Mouse (Mus musculus) macrophage (primary cell): ENCODE measurements around the gene Plac1. TPM values are rescaled to one million over a fixed set of nuclear protein-coding genes. Genes with fewer than 3 reads are reported as not detected.
A peak's percentile ranks its signal among the peaks of the same experiment; 100 is the strongest.
"Not testable (repeated sequence)": the region's sequence is repeated elsewhere in the genome, so short reads cannot be mapped to it uniquely, and the experiment has no call there.

Experiments
- H3K27ac ChIP-seq: fragments of 350-480 bp; formaldehyde crosslinking; 2 replicates; pipeline ENCODE4 v1.9.0; 2021
- H3K36me3 ChIP-seq: fragments of 350-480 bp; formaldehyde crosslinking; 2 replicates; pipeline ENCODE4 v1.9.0; 2021; ENCODE audit errors: inconsistent target
- H3K4me3 ChIP-seq: fragments of 350-480 bp; formaldehyde crosslinking; 2 replicates; pipeline ENCODE4 v1.9.0; 2021; ENCODE audit errors: inconsistent target
- H3K79me2 ChIP-seq: fragments of 350-480 bp; formaldehyde crosslinking; 2 replicates; pipeline ENCODE4 v1.9.0; 2021; ENCODE audit errors: inconsistent target
- WGBS: methylation state at CpG from one replicate; pipeline ENCODE4 v1.1.7; 2026; ENCODE audit warnings: inconsistent platforms; ENCODE audit not compliant: missing documents; 5-methylcytosine and 5-hydroxymethylcytosine counted together
- polyA plus RNA-seq: library from polyadenylated mRNA; stranded (reverse); fragments of 250-400 nt; gene quantifications from 3 replicates; pipeline ENCODE4 v1.2.4, GENCODE M21; 2018; ENCODE audit warnings: inconsistent platforms
- total RNA-seq, 78 experiments: library from RNA; depleted of rRNA; stranded (reverse); fragments of 250-400 nt; gene quantifications; 1 replicate in 9 of 78; 2 replicates in 24 of 78; 3 replicates in 43 of 78; 4 replicates in 2 of 78; pipeline ENCODE4 v1.2.4; 2018; ENCODE audit warnings: inconsistent platforms in 56 of 78

Gene Plac1
- total RNA-seq (2018; cell fraction: chromatin; rRNA removed) = not detected
- total RNA-seq (2018; cell fraction: cytosol; rRNA removed) = not detected
- total RNA-seq (2018; cell fraction: nucleus; rRNA removed) = not detected
- not detected in 3 replicates for polyA plus RNA-seq

DNA sequence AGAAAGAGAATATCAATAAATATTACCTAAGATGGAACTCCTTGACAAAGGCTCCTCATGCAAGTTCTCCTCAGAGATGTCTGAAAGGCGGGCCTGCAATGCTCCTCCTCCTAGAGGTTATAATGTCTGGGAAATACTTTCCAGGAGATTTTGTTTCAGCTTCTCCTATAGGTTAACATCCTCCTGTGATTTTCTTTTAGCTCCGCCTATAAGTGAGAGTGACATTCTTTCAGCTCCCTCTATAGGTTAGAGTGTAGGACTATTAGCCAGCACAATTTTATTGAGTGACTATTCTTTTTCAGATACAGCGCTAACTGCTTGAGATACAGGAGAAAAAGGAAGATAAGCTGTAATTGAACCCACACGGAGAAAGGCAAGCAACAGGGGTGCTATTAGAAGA is at the start of gene Plac1:
TSS of gene Plac1 (minus strand) at position 101 of the 400 bp plus-strand sequence.
- no peaks in the 10 kb centered on the region for H3K79me2 ChIP-seq
- WGBS = 78% methylated on average over 4 of the region's 4 CpGs
- no peaks in the 10 kb centered on the region for H3K36me3 ChIP-seq
- H3K4me3 ChIP-seq = no peak within 1 kb of the TSS
- no peak within 1 kb of the TSS for H3K27ac ChIP-seq

DNA sequence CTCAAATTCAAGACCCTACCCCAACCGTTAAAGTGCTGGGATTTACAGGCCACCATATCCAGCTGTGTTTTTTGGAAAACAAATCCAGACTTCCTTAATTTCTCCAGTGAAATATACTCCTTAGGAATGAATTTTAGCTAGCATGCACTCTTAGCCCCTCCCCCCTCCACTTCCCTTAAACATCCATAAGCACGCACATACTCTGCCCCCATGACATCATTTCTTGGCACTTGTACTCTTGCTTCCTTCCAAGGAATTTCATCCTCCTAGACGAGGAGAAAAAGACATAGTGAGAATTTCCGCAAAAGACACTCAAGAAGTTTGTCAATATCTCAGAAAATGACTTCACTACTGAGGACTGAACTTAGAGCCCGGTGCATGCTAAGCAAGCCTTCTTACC is 48.0 kb upstream of the Plac1 start:
- H3K27ac ChIP-seq = no peak overlapping the region
- WGBS = 94% methylated on average over 5 of the region's 5 CpGs
- no peaks in the 10 kb centered on the region for H3K79me2 ChIP-seq
- H3K4me3 ChIP-seq = no peak overlapping the region
- no peaks in the 10 kb centered on the region for H3K36me3 ChIP-seq

DNA sequence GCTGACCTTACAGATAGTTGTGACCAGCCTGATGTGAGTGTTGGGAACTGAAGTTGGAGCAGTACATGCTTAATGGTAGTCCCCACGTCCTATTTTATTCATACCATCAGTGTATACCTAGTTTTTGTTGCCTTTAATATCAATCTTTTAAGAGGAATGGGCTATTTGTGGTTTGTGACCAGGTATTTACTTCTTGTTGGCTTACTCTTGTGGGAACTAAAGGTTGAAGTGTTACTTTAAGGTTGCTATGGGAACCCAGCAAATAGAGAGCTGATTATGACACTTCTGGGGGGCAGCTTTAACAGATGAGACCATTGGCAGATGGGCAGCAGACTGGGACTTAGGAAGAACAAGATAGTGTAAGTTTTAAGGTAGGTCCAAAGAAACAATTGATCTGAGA is 33.2 kb upstream of the Plac1 start, which contains the start of gene Fam122c:
TSS of gene Fam122c (plus strand) at position 301 of the 400 bp plus-strand sequence.
- Histone ChIP-seq H3K27ac (no peak within 1 kb of the TSS), H3K4me3 (no peak within 1 kb of the TSS), H3K79me2 (no peaks in the 10 kb centered on the region), H3K36me3 (no peaks in the 10 kb centered on the region)
- 57% methylated on average over 1 of the region's 1 CpGs for WGBS

DNA sequence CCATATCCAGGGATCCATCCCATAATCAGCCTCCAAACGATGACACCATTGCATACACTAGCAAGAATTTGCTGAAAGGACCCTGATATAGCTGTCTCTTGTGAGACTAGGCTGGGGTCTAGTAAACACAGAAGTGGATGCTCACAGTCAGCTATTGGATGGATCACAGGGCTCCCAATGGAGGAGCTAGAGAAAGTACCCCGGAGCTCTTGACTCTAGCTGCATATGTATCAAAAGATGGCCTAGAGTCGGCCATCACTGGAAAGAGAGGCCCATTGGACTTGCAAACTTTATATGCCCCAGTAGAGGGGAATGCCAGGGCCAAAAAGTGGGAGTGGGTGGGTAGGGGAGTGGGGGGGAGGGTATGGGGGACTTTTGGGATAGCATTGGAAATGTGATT is 31.7 kb upstream of the Plac1 start:
- H3K4me3 ChIP-seq, H3K36me3 ChIP-seq, H3K79me2 ChIP-seq, H3K27ac ChIP-seq: not testable (repeated sequence)
- WGBS = 100% methylated on average over 1 of the region's 3 CpGs

DNA sequence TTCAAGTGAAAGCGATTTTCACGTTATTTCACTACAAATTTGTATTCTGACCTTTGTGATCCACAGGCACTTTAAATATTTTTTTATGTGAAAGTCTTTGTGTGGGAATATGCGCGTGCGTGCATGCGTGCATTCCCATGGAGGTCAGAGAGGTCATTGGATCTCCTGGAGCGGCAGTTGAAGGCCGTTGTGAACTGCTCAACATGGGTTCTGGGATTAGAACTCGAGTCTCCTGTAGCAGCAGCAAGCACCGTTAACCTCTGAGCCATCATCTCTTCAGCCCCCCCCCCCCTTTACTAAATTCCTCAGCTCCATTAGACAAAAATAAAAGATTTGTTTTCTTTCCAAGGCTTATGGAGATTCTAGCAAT is 30.1 kb upstream of the Plac1 start:
- 20% methylated on average over 10 of the region's 10 CpGs for WGBS
- Histone ChIP-seq H3K27ac (no peak overlapping the region), H3K79me2 (no peaks in the 10 kb centered on the region), H3K36me3 (no peaks in the 10 kb centered on the region), H3K4me3 (peak overlapping the region; percentile 41; the same call in 1 of the 2 replicates)

DNA sequence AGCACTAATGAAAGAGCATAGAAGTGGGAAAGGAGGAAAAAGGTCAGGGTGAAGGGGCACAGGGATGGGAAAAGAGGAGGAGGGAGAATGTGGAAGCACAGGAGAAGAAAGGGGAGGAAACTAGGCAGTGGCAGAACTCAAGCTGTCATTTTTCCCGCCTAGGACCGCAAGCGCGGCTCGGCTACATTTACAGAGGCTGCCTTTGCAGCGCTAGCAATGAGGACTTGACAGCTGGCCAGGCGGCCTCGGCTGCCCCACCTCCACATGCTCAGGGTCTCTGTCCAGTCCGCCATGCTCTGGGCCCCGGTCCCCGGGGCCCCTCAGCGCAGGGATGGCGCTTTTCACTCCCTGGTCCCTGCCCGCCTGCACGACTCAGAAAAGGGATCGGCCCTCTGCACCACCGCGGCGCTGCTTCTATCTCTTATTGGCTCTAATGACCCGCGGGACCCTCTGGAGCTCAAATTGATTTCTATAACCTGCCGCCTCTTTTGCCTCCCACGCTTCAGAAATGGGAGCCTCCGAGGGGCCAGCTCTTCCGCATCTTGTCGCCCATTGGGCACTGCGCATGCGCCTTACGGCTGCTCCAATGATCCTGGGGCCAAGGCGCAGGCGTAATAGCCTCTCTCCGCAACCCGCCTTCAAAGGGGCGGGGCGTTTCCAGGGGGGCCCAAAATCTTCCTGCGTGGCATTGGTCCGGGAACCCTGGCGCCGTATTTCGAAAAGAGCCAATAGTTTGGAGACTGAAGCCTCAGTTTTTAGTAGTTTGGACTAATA is 29.6 kb upstream of the Plac1 start, which contains the start of gene Fam122b:
TSS of gene Fam122b (minus strand) at position 517 of the 774 bp plus-strand sequence.
- H3K79me2 ChIP-seq = no peaks in the 10 kb centered on the region
- peak within 1 kb of the TSS; percentile 41 for H3K4me3 ChIP-seq
- 29% methylated on average over 32 of the region's 40 CpGs for WGBS
- H3K36me3 ChIP-seq = no peaks in the 10 kb centered on the region
- H3K27ac ChIP-seq = peak within 1 kb of the TSS; percentile 13; the same call in 1 of the 2 replicates

GRCm38 (mm10) chrX:53268856-53269255 is 28.9 kb upstream of the Plac1 start:
- Histone ChIP-seq H3K27ac (0 out of 2 replicates have a peak overlapping the region, but pooled peaks have one; percentile 13), H3K36me3 (no peaks in the 10 kb centered on the region), H3K4me3 (peak overlapping the region; percentile 41), H3K79me2 (no peaks in the 10 kb centered on the region)
- WGBS = 17% methylated on average over 10 of the region's 10 CpGs

GRCm38 (mm10) chrX:53266186-53266585 is 26.3 kb upstream of the Plac1 start:
- Histone ChIP-seq H3K36me3 (no peaks in the 10 kb centered on the region), H3K4me3 (no peak overlapping the region), H3K27ac (no peak overlapping the region), H3K79me2 (no peaks in the 10 kb centered on the region)
- 90% methylated on average over 9 of the region's 9 CpGs for WGBS

- Histone ChIP-seq H3K27ac (no peak overlapping the region), H3K79me2 (no peaks in the 10 kb centered on the region), H3K4me3 (no peak overlapping the region), H3K36me3 (no peaks in the 10 kb centered on the region)
These were observed 15.3 kb upstream of the Plac1 start for GRCm38 (mm10) chrX:53255195-53255594.

DNA sequence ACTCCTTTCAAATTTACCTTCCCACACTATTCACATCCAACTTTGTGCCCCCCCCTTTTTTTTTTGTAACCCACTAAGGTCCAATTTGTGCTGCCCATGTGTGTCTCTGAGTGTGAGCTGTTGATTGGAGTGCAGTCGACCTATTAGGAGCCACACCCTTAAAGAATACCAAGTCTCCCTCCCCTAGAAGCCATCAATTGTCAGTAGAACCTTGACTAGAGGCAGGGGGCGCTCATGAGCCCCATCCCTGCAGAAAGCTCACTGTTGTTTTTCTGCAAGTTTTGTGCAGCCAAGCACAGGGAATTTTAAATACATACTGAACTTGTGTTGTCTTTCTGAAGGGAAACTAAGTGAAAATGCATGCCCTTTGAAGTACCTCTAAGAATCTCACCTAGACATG is 1.9 kb downstream of the Plac1 start:
- no peaks in the 10 kb centered on the region for H3K36me3 ChIP-seq
- 0% methylated on average over 2 of the region's 2 CpGs for WGBS
- H3K79me2 ChIP-seq = no peaks in the 10 kb centered on the region
- H3K27ac ChIP-seq = no peak overlapping the region
- H3K4me3 ChIP-seq = no peak overlapping the region

DNA sequence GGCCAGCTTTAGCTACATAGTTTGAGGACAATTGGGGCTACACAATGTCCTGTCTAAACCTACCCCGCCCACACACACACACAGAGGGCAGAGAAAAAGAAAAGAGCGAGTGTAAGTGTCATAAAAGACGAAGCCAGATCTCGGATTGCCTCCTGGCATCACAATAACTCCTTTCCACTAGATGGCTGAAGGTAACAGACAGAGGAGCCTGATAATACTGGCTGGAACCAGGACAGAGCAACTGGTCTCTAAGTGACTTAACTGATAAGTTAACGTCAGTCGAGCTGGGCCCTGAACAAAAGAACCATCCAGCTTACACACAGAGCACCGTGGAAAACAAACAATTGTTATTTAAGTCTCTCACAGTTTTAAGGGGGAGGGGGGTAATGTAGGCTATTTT is 3.5 kb downstream of the Plac1 start:
- 87% methylated on average over 5 of the region's 7 CpGs for WGBS
- Histone ChIP-seq H3K79me2 (no peaks in the 10 kb centered on the region), H3K4me3 (no peak overlapping the region), H3K27ac (no peak overlapping the region), H3K36me3 (no peaks in the 10 kb centered on the region)

GRCm38 (mm10) chrX:53233689-53234088 is 6.2 kb downstream of the Plac1 start:
- Histone ChIP-seq H3K79me2 (no peaks in the 10 kb centered on the region), H3K36me3 (no peaks in the 10 kb centered on the region), H3K4me3 (no peak overlapping the region), H3K27ac (no peak overlapping the region)
- 29% methylated on average over 3 of the region's 4 CpGs for WGBS

DNA sequence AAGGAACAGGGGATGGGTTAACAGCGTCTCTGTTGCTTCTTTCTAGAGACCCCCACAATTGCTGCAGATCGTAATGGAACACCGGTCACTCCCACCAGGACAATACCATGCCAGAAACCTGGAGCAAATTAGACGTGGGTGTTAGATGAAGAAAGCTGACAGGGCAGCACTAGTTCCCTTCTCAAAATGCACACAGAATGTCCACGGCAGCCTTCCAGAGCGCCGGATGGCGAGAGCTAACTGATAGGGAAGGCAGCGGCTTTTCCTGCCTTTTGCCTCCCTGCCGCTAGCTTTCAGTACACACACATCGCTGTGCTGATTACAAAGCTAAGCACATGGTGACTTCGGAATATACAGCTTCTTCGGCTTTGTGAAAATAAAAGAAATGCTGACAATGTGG is 7.9 kb downstream of the Plac1 start:
- Histone ChIP-seq H3K4me3 (no peak overlapping the region), H3K27ac (no peak overlapping the region), H3K79me2 (no peaks in the 10 kb centered on the region), H3K36me3 (no peaks in the 10 kb centered on the region)
- 40% methylated on average over 11 of the region's 13 CpGs for WGBS

DNA sequence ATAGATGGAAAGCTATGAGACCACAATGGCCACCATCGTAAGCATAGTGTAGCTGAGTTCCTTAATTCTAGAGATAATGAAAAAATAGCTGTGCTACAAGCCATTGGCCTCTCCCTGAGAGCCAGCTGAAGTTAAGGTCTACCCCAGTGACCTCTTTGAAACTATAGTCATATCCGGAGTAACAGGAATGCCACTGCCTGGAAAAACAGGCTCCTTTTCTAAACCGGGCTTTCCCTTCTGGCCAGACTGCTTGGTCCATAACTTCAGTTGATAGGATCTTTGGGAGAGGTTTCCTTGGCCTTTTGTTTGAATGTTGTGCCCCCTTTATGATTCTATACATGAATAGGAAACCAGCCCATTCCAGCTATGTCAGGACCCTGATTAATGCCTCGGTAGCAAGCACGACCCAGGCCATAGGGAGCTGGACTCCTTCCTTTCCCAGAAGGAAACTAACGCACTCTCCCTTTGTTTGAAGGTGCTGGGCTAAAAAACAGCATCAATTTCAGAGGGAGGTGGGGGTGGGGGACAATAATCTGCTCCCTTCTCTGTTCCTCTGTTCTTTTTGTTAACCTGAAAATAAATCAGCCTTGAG is 15.5 kb downstream of the Plac1 start:
- Histone ChIP-seq H3K36me3 (no peaks in the 10 kb centered on the region), H3K4me3 (no peak overlapping the region), H3K27ac (no peak overlapping the region), H3K79me2 (no peaks in the 10 kb centered on the region)
- 79% methylated on average over 6 of the region's 6 CpGs for WGBS

DNA sequence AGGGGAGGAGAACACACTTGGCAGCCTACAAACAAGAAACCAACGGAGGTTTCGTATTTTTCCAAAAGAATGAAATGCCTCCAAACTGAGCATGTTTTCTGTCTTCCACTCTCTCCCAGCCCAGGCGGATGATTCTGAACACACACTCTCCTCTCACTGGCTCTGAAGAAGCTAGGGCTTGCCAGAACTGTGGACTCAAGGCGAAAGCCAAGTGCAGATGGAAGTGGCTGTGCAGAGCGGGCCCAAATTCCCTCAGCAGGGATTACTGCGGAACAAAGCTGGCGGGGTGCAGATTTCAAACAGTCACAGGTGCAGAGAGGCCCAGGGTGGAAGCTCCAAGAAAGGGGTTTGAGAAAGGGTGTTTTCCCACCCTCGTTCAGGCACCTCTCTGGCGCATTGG is 19.1 kb downstream of the Plac1 start:
- no peak overlapping the region for H3K4me3 ChIP-seq
- 92% methylated on average over 9 of the region's 9 CpGs for WGBS
- H3K79me2 ChIP-seq = no peaks in the 10 kb centered on the region
- no peak overlapping the region for H3K27ac ChIP-seq
- H3K36me3 ChIP-seq = no peaks in the 10 kb centered on the region
